Mouse (Mus musculus) cortical plate, adult 2 months (tissue): ENCODE data around the gene Apom. TPM values are rescaled to one million over a fixed set of nuclear protein-coding genes. Genes with fewer than 3 reads are reported as not detected.

Experiments used
- H3K27ac ChIP-seq: fragments of 200-500 bp; 2 replicates; pipeline ENCODE4 v1.5.1; 2012; ENCODE audit warnings: low read length, control low read depth, inconsistent platforms; ENCODE audit not compliant: insufficient read depth
- H3K4me1 ChIP-seq: fragments of 200-500 bp; 2 replicates; pipeline ENCODE4 v1.6.1; 2011; ENCODE audit warnings: low read length; ENCODE audit not compliant: control insufficient read depth, insufficient read depth
- H3K4me3 ChIP-seq: fragments of 200-500 bp; 2 replicates; pipeline ENCODE4 v1.5.1; 2011; ENCODE audit warnings: mild to moderate bottlenecking, low read length, control low read depth; ENCODE audit not compliant: insufficient read depth
- CTCF ChIP-seq: fragments of 200-500 bp; IDR thresholded peaks from 2 replicates; pipeline ENCODE4 v1.5.1; 2011; ENCODE audit warnings: mild to moderate bottlenecking, control low read depth, low read length; ENCODE audit not compliant: insufficient read depth; ENCODE audit errors: extremely low read depth
- POLR2A ChIP-seq: fragments of 200-500 bp; IDR thresholded peaks from 2 replicates; pipeline ENCODE4 v1.6.1; 2011; ENCODE audit warnings: mild to moderate bottlenecking, low read length, control low read depth; ENCODE audit not compliant: insufficient read depth; ENCODE audit errors: extremely low read depth
- polyA plus RNA-seq: library from polyadenylated mRNA; depleted of rRNA; stranded (reverse); fragments of >200 nt; gene quantifications from 2 replicates; pipeline ENCODE4 v1.2.3, GENCODE M21; 2012

Apom gene
- polyA plus RNA-seq, 1 experiment: 0.13 TPM

DNA sequence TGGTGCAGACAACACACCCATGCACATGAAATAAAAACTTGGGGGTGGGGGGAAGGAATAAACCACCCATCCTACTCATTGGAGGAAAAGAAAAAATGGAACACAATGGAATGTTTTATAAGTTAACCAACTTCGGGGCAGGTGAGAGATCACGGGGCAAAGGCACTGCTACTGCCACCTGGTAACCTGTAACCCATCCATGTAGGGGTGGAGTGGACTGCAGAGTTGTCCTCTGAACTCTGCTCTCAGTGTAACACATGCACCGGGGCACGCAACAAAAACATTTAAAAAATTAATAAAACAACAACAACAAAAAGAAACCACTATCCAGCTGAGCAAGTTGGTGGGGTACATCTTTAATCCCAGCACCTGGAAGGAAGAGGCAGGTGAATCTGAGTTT lies 20.3 kb upstream of the Apom start:
- H3K27ac ChIP-seq: no peak overlapping the region
- no peaks in the 10 kb centered on the region for H3K4me1 ChIP-seq
- TF ChIP-seq POLR2A (no peak), CTCF (no peak)
- no peak overlapping the region for H3K4me3 ChIP-seq

DNA sequence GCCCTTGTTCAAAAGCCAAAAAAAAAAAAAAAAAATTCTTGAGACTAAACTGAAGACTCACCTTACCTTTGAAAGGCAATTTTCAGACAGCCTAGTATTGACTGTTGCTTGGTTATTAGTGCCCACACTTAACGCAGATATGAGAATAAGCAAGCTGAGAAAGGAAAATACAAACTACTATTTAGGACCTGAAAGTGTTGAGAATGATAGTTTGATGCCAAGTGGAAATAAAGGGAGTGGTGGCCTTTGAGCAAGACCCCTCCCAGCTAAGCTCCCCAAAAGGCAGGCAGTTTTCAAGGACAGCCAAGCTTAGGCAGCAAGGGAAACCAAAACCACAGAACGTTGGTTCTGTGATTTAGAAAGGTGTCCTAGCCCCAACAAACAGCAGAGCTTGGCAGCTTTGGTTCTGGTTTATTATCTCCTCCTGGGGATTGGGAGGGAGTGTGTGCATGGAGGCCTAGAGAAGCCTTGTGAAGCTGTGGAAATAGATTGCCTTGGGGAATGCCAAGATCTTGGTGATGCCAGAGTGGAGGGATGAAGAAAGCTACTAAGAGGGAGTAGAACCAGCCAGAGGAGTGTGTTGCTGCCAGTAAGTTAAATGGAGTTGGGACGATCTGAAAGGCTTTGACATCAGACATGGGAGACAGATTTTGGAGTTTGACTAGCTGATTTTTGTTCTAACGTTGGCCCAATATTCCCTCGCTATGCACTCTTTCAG lies 16.2 kb upstream of the Apom start:
- Histone ChIP-seq H3K4me1 (no peaks in the 10 kb centered on the region), H3K4me3 (no peak overlapping the region), H3K27ac (no peak overlapping the region)
- TF ChIP-seq CTCF (no peak), POLR2A (0 out of 2 replicates have a peak, but pooled peaks have one; percentile 25)

GRCm38 (mm10) chr17:35147348-35147747 lies 15.5 kb upstream of the Apom start:
- TF ChIP-seq CTCF (no peak), POLR2A (no peak)
- H3K4me1 ChIP-seq: no peaks in the 10 kb centered on the region
- no peak overlapping the region for H3K4me3 ChIP-seq
- H3K27ac ChIP-seq: no peak overlapping the region

DNA sequence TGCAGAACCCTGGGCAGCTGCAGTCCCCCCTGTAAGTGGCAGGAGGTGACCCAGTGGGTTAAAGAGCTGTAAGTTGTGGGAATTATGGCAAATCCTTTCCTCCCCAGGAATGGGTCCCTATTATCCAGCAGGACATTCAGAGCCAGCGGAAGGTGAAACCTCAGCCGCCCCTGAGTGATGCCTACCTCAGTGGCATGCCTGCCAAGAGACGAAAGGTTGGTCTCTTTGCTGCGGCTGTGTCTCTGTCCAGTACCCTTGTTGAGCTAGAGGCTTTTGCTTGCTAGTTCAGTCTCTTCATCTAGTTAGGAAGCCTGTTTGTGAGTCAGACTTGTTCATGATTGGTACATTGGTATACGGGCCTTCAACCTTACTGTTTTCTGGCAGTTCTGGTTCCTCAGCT lies 14.3 kb upstream of the Apom start:
- H3K27ac ChIP-seq: no peak overlapping the region
- TF ChIP-seq POLR2A (no peak), CTCF (no peak)
- no peak overlapping the region for H3K4me3 ChIP-seq
- no peaks in the 10 kb centered on the region for H3K4me1 ChIP-seq

DNA sequence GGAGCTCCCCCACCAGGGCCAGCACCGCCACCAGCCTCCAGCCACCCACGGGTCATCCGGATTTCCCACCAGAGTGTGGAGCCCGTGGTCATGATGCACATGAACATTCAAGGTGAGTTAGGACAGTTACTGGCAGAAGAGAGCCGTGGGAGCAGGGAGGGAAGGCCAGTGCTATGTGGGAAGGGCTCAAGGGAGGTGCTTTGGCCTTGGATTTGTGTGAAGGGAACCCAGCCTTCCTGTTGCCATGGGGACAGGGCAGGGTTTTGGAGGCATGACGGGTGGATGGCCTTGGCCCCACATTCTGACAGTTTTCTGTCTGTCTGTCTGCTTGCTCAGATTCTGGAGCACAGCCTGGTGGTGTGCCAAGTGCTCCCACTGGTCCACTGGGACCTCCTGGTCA lies 10.1 kb upstream of the Apom start:
- Histone ChIP-seq H3K27ac (no peak overlapping the region), H3K4me3 (no peak overlapping the region), H3K4me1 (no peaks in the 10 kb centered on the region)
- TF ChIP-seq CTCF (no peak), POLR2A (no peak)

- H3K27ac ChIP-seq: no peak overlapping the region
- H3K4me1 ChIP-seq: no peaks in the 10 kb centered on the region; the same call in 1 of the 2 replicates
- H3K4me3 ChIP-seq: no peak overlapping the region
- TF ChIP-seq POLR2A (no peak), CTCF (no peak)
These were observed 8.7 kb upstream of the Apom start for GRCm38 (mm10) chr17:35140490-35140996.

DNA sequence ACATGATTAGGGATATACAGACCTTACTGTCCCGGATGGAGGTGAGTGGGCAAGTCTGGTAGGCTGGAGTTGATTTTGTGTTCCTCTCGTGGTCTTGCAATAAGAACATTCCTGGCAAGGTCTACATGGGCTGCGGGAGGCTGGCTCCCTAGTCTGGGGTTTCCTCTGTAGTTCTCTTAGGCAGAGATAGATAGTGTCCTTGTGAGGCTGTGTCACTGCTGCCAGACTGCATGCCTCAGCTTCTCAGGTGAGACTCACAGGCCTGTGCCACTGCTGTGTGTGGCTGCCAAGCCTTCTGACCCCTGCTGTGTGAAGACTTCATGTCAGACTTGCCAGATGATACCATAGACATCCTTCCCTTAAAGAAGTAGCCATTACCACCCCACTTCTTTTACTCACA lies 7.4 kb upstream of the Apom start:
- TF ChIP-seq CTCF (no peak), POLR2A (no peak)
- Histone ChIP-seq H3K4me3 (no peak overlapping the region), H3K4me1 (no peaks in the 10 kb centered on the region; the same call in 1 of the 2 replicates), H3K27ac (no peak overlapping the region)

DNA sequence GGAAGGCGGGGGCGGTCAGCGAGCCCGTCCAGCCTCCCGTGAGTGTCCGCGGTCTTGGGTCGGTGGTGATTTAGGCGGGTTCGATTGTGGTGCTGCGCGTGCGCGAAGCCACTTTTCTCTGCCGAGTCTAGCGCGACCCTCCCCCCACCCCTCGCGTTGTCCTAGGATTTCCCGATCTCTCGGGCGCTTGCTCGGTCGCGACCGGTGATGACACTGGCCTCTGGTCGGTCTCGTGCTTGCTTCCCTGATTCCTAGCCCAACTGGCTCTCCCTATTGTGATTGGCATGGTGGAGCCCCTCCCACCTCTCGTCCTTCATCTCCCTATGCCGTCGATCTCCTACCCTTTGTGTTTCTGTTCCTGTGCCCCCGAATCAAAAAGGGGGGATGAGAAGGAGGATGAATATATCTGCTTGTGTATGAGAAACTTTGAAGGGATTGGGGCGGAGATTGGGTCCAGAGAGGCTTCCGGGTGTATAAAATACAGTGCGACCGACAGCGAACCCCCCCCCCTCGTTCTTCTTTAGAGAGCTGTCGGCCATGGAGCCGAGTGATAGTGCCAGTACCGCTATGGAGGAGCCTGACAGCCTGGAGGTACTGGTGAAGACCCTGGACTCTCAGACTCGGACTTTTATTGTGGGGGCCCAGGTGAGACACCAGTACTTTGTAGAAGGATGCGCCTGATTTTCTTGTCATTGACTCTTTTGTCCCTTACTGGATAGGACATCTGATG lies 3.9 kb upstream of the Apom start:
- Histone ChIP-seq H3K4me3 (peak overlapping the region; percentile 81), H3K4me1 (no peaks in the 10 kb centered on the region; the same call in 1 of the 2 replicates)
- TF ChIP-seq POLR2A (no peak; the same call in 1 of the 2 replicates), CTCF (no peak)

GRCm38 (mm10) chr17:35134801-35135590 lies 3.1 kb upstream of the Apom start, which contains the start of gene Bag6:
Gene Bag6, plus strand, starts transcription at chr17:35135178.
- TF ChIP-seq POLR2A (peak; percentile 66; the same call in 1 of the 2 replicates), CTCF (no peak)
- no peaks in the 10 kb centered on the region; the same call in 1 of the 2 replicates for H3K4me1 ChIP-seq
- H3K4me3 ChIP-seq: peak within 1 kb of the TSS; percentile 81
- peak within 1 kb of the TSS; percentile 93 for H3K27ac ChIP-seq

More for the DNA sequence above, 3.9 kb upstream of the Apom start:
- H3K27ac ChIP-seq: peak overlapping the region; percentile 93
